Mouse (Mus musculus) activated CD4-positive, CD25-positive, alpha-beta regulatory T cell, adult 4 months (primary cell): Measurements from ENCODE around the gene Syngr1. TPM values are rescaled to one million over a fixed set of nuclear protein-coding genes. Genes with fewer than 3 reads are reported as not detected.

Experiments used
- ATAC-seq: one replicate; pipeline ENCODE4 v1.8.0; 2017
- polyA plus RNA-seq, 2 experiments: library from polyadenylated mRNA; unstranded; fragments of 100-300 nt; shearing (Covaris generic); gene quantifications; one replicate each; pipeline ENCODE4 v1.2.1; 2017

Gene Syngr1
- 1 to 10 TPM in 1 of 2 experiments, not detected in 1; 1.4 TPM for polyA plus RNA-seq

DNA sequence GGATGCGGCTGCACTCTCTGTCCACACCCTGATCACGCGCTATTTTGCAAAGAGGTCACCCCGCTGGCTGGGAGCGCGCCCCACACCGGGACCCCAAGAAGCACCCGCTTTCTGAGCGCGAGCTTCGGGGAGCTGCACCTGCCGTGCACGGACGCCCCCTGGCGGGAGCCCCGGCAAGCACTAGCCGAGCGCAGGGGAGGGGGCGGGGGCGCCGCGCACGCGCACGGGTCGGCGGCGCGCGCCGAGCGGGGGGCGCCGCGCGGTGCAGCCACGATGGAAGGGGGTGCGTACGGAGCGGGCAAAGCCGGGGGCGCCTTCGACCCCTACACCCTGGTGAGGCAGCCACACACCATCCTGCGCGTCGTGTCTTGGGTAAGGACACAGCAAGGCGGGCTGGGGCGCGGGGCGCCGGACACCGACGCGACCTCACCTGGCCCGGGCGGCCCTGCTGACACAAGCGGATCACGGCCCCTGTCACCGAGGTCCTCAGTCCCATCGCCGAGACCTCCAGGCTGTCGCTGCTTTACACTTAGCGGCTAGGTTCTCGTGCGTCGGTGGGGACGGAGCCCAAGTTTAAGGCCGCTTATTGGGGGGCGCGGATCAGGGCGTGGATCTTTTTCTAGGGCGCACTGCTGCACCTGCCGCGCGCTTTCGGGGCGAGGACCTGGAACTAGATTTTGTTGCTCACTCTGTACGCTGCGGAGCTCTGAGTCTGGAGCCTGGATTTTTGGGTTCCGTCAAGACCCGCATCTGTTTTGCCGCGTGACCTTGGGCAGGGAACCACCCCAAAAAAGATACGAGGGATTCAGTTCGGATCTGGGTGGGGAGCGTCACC lies at the start of gene Syngr1, which contains the start of gene Rpl3:
Syngr1 (plus strand) TSS at position 214 of the 835 bp plus-strand sequence.
Rpl3 (minus strand) TSS at position 748 of the 835 bp plus-strand sequence.
- ATAC-seq: peak; percentile 64

DNA sequence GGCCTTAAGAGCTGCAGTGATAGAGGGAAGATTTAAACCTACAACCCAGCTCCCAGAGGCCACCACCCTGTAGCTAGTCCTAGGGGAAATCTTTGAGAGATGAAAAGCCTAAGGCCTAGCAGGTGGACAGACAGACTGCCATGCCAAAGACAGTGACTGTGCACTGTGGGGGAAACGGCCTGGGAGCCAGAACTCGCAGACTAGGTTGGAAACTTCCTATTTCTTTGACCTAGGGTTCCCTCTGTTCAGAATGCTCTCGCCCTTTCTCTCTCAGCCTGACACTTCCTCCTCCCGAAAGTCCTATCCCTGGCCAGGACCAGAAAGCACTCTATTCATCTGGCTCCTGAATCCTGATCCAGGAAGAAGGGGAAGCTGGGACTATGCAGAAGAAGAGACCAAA lies 49.0 kb upstream of the Syngr1 start:
- no peak for ATAC-seq

DNA sequence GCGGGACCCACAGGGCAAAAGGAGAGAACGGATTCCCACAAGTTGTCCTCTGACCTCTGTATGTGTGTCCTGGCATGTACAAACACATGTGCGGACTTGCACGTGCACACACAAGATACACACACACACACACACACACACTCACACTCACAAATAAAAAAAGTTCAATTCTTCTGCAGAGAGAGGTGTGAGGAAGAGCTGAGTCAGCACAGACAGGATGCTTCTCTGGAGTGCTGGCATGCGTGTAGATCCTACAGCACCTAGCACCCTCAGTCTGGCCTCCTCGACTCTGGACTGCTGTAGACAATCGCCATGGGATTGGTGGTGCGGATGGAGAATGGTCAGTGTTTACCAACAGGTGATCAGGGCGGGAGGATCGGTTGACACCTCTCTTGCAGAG lies 46.9 kb upstream of the Syngr1 start:
- ATAC-seq: no peak

DNA sequence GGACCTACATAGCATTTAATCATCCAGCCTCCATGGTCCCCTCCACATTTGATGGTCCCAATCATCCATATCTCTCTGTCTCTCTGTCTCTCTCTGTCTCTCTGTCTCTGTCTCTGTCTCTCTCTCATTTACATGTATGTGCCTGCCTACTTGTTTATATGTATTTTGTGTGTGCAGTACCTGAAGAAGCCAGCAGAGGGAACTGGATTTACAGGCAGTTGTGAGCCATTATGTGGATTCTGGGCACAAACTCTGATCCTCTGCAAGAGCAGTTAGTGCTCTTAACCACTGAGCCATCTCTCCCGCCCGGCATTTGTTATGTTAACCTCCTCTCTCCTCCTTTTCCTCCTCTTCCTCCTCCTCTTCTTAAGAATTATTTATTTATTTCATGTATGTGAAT lies 45.4 kb upstream of the Syngr1 start:
- no peak for ATAC-seq

DNA sequence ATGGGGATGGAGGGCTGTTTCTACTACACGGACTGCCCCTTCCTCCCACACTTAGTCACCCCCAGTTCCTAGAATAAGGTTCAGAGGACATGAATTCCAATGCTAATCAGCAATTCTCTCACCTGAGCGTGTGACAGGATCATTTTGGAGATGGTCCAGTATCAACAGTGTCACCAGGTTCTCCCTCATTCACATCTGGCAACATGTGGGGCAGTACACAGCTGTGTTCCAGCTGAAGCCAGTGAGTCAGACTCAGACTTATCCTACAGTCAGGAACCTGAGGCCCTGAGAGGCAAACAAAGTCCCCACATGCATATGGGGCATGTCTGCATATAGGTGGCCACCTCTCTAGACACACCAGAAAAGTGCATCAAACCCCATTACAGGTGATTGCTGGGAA lies 43.9 kb upstream of the Syngr1 start:
- no peak for ATAC-seq

DNA sequence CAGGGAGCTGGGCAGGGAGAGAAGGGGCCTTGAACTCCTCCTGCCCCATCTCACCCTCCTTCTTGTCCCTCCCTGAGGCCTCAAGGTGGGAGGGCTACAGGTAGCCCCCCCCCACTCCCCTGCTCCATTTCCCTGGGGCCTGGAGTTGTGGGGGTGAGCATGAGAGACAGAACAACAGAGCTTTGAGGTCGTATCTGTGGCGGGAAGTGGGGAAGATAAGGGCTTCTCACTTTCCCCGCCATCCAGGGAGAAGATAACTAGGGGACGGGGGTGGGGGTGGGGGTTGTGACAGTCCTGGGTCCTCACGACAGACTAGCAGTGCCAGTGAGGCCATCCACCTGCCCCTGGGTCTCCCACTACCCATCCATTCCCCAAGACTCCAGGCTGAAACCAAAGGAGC lies 43.2 kb upstream of the Syngr1 start:
- no peak for ATAC-seq

DNA sequence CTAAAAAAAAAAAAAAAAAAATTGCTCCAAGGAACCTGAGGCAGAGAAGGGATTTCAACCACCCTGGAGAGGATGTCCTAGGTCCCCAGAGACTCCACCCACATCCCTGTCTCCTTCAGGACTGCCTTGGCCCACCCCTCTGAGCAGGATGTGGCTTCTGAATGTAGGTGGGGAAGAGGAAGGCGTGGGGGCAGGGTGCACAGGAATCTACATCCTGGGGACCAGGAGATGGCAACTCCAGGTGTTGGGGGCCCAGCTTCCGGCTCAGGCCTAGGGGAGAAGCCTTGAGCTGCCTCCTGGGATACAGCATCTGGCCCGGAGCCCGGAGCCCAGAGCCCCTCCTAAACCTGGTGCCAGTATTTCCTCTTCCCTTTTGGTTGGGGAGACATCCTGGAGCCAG lies 41.0 kb upstream of the Syngr1 start:
- ATAC-seq: peak; percentile 54

DNA sequence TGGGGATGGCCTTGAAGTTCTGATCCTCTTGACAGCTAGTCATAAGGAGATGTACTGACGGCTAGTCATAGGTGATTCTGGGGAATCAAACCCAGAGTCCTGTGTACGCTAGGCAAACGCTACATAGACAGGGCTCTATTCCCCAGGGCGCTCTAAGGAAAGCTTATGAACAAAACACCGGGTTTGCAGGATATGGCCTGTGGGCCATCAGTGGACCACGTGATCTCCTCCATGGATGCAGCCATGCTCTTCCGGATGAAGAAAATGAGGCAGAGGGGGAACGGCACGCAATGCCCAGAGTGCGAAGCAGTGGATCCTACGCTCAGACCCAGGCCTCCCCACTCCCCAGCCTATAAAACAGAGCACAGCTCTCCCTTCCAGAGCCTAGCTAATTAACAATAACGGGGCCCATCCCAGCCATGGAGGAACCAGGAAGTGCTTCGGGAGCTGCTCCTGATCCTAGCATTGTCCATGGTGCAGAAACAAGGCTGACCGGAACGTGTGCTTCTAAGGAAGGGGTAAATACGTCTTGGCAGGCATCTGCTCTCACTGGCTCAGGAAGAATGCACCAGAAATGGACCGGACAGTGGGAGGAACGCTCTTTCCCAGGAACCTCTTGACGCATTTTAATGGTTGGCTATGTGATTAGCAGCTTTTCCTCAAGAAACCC lies 39.9 kb upstream of the Syngr1 start:
- no peak for ATAC-seq

DNA sequence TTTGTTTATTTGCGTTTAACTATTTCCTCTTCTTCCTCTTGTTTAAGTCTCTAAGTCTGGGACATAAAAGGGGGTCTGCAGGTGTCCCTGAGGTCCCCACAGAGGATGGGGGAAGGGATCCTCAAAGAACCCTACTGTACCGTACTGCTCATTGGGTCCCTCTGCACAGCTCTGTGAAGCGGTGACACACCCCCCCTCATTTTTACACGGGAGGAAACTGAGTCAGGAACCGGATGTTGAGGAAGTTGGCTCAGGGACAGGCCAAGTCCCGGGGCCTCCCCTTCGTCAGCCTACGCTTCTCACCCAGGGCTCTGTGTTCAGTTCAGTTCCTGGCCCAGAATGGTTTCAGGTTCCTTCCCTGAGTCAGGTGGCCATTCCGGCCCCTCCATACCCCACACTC lies 39.4 kb upstream of the Syngr1 start:
- ATAC-seq: peak; percentile 36

DNA sequence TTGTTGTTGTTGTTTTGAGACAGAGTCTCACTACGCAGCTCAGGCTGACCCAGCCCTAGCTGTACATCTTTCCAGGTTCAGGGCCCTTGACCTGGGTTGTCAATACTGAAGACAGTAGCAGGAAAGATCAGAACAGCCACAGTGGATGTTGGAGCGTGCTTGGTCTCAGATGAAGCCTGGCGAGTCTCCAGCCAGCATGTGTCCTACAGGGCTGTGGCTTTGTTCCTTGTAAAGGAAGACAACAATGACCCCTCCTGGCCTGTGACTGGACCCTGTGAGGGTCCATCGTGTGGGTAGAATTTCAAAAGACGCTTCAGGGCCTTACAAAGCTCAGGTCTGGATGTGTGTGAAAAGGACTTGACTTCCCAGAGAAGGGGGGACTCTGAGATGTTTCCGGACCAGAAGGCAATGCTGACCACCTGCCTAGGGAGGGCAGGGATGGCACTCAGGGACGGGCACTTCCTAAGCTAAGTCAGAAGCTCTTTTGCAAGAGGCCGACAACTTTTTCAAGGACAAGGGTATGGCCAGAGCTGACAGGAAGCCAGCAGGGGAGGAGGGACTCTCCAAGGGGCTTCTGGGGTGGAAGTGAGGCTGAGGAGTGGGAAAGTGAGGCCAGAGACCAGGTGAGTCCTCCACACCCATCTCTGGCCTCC lies 37.6 kb upstream of the Syngr1 start:
- ATAC-seq: no peak

DNA sequence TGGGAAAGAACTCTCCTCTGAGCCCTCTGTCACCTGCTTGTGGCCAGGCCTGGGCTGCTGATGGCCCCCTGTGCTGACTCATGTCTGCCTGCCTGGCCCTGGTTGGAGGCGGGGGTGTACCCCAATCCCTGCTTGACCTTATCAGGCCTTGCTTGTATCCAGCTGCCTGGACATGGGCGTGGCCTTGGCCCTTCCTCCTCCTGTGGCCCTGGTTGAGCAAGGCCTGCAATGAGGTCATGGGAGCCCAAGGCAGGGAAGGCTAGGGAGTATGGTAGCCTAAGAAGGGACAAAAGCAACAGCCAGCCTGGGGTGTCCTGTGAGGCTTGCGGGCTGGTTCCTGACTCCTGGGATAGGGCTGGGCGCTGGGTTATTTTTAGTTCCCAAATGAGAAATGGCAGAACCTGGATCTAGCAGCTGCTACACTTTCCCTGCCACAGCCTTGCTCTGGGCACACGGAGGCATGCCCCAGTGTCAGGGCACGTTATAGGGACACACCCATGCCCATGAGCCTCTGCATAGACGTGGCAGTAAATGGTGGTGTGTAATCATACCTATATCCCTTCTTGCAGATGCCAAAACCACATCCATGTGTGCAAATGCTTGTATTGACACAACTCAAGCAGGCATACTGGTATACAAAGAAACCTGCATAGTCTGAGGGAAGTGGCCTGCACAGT lies 37.0 kb upstream of the Syngr1 start:
- ATAC-seq: no peak

DNA sequence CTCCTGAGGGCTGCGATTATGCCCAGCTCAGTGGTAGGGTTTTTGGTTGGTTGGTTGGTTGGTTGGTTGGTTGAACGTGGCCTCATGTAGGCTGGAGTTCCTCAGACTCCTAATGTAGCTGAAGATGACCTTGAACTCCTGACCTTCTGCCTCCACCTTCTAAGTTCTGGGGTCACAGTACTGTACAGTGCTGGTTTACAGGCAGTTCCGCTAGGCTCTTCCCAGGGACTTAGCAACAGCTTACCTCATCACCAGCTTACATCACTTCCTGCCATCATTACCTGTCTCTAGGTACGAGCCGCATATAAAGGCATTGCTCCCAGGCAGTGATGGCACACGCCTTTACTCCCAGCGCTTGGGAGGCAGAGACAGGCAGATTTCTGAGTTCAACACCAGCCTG lies 33.0 kb upstream of the Syngr1 start:
- ATAC-seq: no peak

DNA sequence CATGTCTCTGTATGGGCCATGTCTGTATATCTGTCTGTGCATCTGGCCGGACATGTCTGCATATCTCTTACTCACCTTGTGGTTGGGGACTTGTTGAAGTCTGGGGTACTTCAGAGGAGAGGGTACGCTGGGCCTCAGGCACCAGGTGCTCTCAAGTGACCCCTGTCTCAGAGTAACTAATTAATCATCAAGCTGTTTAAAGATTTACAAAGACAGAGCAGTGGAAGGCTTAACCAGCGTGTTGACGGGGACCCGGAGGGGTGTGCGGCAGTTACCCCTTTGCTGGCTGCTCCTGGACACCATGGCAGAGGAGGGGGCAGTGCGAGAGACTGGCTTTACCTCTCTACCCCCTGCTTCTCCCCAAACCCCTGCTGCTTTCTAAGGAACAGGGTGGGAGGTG lies 31.5 kb upstream of the Syngr1 start:
- ATAC-seq: no peak

DNA sequence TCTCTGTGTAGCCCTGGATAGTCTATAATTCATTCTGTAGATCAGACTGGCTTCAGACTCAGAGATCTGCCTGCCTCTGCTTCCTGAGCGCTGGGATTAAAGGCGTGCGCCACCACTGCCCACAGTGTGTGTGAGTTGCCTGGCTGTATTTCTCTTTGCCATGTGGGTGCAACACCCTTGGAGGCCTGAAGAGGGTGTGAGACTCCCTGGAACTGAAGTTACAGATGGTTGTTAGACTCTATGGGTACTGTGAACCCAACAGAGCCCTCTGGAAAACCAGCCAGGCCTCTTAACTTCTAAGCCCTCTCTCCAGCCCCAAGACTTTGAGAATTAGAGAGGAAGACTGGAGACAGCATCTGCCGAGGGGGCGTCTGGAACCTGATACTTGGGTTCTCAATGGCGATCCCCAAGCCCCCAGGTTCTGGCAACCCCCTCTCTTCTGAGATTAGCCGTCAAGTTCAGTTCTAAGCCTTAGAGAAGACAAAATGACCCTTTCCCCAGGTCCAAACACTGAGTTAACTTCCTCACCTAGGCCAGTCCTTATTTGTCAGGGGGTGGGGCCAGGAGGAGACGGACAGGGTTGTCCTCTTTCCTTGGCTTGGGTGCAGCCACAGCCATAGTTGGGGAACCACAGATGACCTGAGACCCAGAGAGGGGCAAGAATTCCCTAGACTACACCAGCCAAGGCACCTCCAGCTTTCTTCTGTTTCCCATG lies 30.6 kb upstream of the Syngr1 start:
- ATAC-seq: no peak

DNA sequence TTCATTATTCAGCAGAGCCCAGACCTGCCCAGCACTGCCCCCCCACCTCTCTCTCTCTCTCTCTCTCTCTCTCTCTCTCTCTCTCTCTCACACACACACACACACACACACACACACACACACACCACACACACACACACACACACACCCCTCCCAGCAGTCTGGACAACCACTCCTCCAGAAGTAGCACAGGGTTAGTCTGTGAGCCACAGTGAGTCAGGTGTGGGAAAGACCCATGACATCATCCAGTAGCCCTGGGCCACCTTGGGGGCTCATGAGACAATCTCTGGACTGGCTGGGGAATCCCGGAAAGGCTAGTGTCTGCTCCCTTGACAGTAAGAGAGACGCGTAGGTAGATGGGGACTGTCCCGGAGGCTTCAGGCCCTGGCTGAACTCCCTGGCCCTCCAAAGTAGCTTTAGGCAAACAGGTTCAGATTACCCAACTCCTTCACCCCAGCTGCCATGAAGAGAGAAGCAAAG lies 30.0 kb upstream of the Syngr1 start:
- ATAC-seq: peak; percentile 69

DNA sequence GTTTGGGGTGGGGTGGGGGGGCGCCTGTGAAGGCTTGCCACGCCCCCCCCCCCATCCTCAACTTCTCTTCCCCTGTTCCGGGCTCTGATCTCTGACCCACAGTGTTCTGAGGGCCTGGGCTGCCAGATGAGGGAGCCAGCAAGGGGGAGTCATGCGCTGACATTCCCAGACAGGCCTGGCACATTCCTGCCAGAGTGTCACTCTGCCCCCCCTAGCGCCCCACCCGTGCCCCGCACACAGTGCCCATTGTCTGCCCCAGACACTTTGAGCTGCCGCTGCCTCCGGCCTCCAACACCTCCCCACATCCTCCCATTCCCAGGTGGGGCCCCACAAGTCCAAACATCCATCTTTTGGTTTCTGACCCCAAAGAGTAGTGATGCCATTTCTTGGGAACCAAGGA lies 28.8 kb upstream of the Syngr1 start:
- no peak for ATAC-seq

DNA sequence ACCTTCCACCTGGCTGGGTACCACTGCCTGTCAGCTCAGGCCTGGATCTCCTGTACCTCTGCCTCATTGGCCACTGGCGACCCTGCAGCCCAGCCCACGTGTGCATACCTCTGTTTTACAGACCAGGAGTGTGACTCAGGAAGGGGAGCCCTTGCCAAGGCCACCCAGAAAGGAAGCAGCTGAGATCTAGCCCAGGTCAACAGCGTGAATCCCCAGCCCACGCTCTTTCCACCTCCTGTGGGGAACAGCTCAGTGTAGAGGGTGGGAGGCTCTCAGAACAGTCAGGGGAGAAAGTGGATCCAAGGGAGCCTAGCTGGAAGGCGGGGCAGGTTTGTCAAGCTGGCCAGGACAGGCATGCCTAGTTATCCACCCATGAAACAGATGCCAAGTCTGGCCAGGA lies 28.3 kb upstream of the Syngr1 start:
- ATAC-seq: no peak

DNA sequence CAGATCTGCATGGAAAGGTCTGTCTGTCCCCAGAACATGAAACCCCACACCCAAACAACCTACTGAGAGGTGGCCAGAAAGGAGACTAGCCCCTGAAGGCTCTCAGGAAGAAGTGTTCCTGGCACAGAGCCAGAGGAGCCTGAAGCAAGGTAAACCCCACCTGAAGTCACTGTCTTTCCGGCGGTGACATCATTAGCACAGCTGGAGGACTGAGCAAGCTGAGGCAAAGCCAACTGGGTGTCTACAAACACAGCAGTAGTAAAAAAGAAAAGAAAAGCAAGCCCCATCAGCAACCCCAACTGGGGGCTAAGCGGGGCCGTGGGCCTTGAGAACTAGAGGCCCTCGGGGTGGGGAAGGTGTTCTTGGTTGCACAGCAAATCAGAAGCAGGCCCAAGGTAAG lies 26.2 kb upstream of the Syngr1 start:
- no peak for ATAC-seq

DNA sequence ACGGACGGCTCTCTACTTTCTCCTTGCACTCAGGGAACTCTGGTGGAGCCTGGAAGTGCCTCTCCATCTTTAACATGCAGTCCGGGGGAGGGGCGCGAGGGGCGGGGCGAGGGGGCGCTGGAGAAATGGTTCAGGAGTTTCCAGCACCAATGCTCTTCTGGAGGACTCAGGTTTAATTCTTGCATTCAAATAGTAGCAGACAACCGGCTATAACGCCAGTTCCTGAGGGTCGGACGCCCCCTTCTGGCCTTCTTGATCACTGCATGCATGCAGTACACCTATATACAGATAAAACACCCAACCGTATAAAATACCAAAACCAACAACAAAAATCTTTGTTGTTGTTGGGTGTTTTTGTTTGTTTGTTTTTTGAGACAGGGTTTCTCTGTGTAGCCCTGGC lies 25.7 kb upstream of the Syngr1 start:
- no peak for ATAC-seq

DNA sequence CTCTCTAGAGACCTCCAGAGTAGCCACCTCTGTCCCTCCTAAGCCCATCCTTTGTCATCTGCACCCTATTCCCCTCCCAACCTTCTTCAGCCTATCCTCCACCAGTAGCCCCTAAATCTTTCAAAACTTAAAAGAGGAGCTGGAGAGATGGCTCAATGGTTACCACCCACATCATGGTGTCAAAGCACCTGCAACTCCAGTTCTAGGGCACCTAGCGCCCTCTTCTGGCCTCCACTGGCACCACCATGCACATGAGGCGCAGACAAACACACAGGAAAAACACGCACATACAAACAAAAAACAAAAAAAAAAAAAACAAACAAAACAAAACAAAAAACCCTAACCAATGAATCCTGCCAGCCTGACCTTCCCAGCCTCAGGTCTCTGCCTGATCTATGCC lies 24.6 kb upstream of the Syngr1 start:
- ATAC-seq: no peak

DNA sequence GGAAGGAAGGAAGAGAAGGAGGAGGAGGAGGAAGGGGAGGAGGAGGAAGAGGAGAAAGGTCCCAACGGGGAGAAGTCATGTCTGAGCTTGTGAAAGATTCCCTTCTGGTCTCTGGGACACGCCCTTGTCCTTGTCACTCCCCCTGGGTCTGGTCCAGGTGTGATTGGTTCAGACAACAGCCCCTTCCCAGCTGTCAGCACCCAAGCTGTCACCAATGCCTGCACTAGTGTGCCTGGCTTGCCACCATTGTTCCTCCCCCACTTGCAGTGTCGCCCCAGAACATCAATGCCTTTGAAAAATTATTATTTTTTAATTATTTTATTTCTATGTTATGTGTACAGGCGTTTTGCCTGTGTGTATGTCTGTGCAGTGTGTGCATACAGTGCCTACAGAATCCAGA lies 22.0 kb upstream of the Syngr1 start:
- no peak for ATAC-seq

DNA sequence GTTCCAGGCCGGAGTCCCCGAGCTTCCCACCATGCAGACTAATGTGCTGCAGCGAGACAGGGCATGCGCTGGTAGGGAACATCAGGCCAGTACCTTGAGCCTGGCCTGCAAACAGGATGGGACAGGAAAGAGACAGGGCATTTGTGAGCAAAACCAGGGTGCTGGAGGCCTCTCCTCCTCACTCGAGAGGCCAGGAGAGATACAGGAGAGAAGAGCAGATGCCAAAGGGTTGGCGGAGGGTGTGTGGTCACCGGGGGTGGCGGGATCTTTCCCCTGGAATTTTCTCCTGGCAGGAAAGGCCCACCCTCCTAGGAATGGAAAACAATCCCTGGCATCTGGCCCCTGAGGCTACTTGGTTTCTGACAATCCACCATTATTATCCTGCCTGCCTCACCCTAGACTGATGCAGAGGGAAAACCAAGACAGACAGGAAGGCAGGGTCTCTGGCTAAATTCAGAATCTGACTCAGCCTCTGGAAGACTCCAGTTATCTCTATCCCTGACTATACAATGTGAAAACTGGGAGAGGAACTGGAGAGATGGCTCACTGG lies 21.0 kb upstream of the Syngr1 start:
- ATAC-seq: no peak
